Mouse (Mus musculus) E14TG2a.4 (cell line): ENCODE data around the gene Mtf1.

Experiments used
- CTCF ChIP-seq: conservative IDR thresholded peaks from 2 replicates; pipeline ENCODE4 v1.5.1; 2014; ENCODE audit warnings: low read length
- NANOG ChIP-seq: IDR thresholded peaks from 2 replicates; pipeline ENCODE4 v1.6.1; 2014; ENCODE audit warnings: borderline replicate concordance, low read length, mixed read lengths
- POU5F1 ChIP-seq: IDR thresholded peaks from 2 replicates; pipeline ENCODE4 v1.6.1; 2014; ENCODE audit warnings: low read length, borderline replicate concordance

GRCm38 (mm10) chr4:124765802-124766565 is 35.9 kb upstream of the Mtf1 start:
- no peak for TF ChIP-seq CTCF
- TF ChIP-seq NANOG = no peak
- TF ChIP-seq POU5F1 = no peak
